Mouse (Mus musculus) spleen, adult 10 weeks (tissue): ENCODE measurements around the gene Spice1. TPM values are rescaled to one million over a fixed set of nuclear protein-coding genes. Genes with fewer than 3 reads are reported as not detected.

Experiments used
- polyA plus RNA-seq: library from polyadenylated mRNA; stranded (reverse); fragments of 350-450 nt; fragmentation: Illumina TruSeq; extraction: RNeasy Lipid Tissue Mini Kit (QIAGEN cat#74804); gene quantifications from one replicate; pipeline ENCODE4 v1.2.3, GENCODE M21; 2015; ENCODE audit warnings: low replicate concordance; ENCODE audit not compliant: insufficient read depth

Gene Spice1
- 38.9 TPM for polyA plus RNA-seq

GRCm38 (mm10) chr16:44347071-44347901 is at the start of gene Spice1:
Gene Spice1 (plus strand): TSS chr16:44347121.

GRCm38 (mm10) chr16:44332861-44333284 is 14.0 kb upstream of the Spice1 start, which contains the start of gene Sidt1:
Gene Sidt1 (minus strand): TSS chr16:44333196.

GRCm38 (mm10) chr16:44394577-44395243 is 47.8 kb downstream of the Spice1 start, which contains the start of gene Cfap44:
Gene Cfap44 (plus strand): TSS chr16:44394796.

Other genes starting within 250 kb of the Spice1 start
- gene Atp6v1a, start 207.4 kb upstream of the Spice1 start, polyA plus RNA-seq: 43.8 TPM
- 83.8 TPM for gene Naa50, start 207.3 kb upstream of the Spice1 start, polyA plus RNA-seq
- gene Usf3, start 173.9 kb upstream of the Spice1 start, polyA plus RNA-seq: 32.1 TPM
- gene Sidt1, start 13.9 kb upstream of the Spice1 start, polyA plus RNA-seq: 31.4 TPM
- not detected for gene Cfap44, start 47.7 kb downstream of the Spice1 start, polyA plus RNA-seq
- gene Boc, start 211.8 kb downstream of the Spice1 start, polyA plus RNA-seq: 1.0 TPM